Mouse (Mus musculus): ENCODE measurements around the gene Pisd. TPM values are rescaled to one million over a fixed set of nuclear protein-coding genes. Genes with fewer than 3 reads are reported as not detected.

Pisd gene
- total and polyA plus RNA-seq, 3 experiments: 45.2 to 57.1 (median 52.1) TPM

GRCm38 (mm10) chr5:32827009-32827408, 41.6 kb upstream of the Pisd start, which contains the start of gene Gm20671:
Gene Gm20671 (minus strand): TSS chr5:32827109.
- H3K27ac ChIP-seq (ENCODE audit: insufficient read depth, low read depth): no peak within 1 kb of the TSS
- in situ Hi-C loops (cut with MboI; ENCODE audit: low pct_ligation_motif_present, low pct_unique_long_range_greater_than_20kb, low sequenced_read_pairs) (no loop called here), dilution Hi-C loops (cut with MboI; ENCODE audit: extremely low pct_ligation_motif_present, extremely low pct_unique_long_range_greater_than_20kb, low sequenced_read_pairs) (no loop called here)
- H3K27me3 ChIP-seq (replicated peaks): no peaks in the 10 kb centered on the region
- H3K9me3 ChIP-seq (replicated peaks; ENCODE audit: low read length): no peaks in the 10 kb centered on the region
- no peak within 1 kb of the TSS for H3K4me3 ChIP-seq (replicated peaks in 1 of 3; ENCODE audit: low read depth in 2 of 3, low read length in 2 of 3, poor library complexity in 1 of 3)
- peaks cover 16% of the 10 kb centered on the region for H3K79me2 ChIP-seq (replicated peaks; ENCODE audit: control insufficient read depth, extremely low read depth, insufficient read depth, poor library complexity, severe bottlenecking)
- TF ChIP-seq SMC3 (IDR thresholded peaks at IDR 0.05; ENCODE audit: low read depth, low read length) (no peak), KAT2A (IDR thresholded peaks at IDR 0.05; ENCODE audit: insufficient replicate concordance, low read length) (no peak), MAX (IDR thresholded peaks at IDR 0.05; ENCODE audit: low read length) (no peak), NRF1 (IDR thresholded peaks at IDR 0.05; ENCODE audit: low read depth, low read length) (no peak), HCFC1 (IDR thresholded peaks at IDR 0.05; ENCODE audit: low read depth, low read length) (no peak), JUN (IDR thresholded peaks at IDR 0.05; ENCODE audit: insufficient read depth, low read depth, low read length) (no peak), ZMIZ1 (IDR thresholded peaks at IDR 0.05; ENCODE audit: low read depth, low read length) (no peak), E2F4 (IDR thresholded peaks at IDR 0.05; ENCODE audit: insufficient replicate concordance, low read depth, low read length) (no peak), POLR2AphosphoS2 (IDR thresholded peaks at IDR 0.05; ENCODE audit: low read depth, low read length) (no peak), USF2 (conservative IDR thresholded peaks at IDR 0.05; ENCODE audit: low read depth, low read length) (no peak), ETS1 (conservative IDR thresholded peaks at IDR 0.05; ENCODE audit: low read depth, low read length) (no peak), SIN3A (IDR thresholded peaks at IDR 0.05; ENCODE audit: low read length) (no peak), ZC3H11A (IDR thresholded peaks at IDR 0.05; ENCODE audit: low read depth, low read length) (no peak), PAX5 (IDR thresholded peaks at IDR 0.05; ENCODE audit: low read length) (no peak), BHLHE40 (IDR thresholded peaks at IDR 0.05; ENCODE audit: low read depth, low read length) (no peak), JUND (conservative IDR thresholded peaks at IDR 0.05; ENCODE audit: low read depth, low read length) (no peak), MEF2A (IDR thresholded peaks at IDR 0.05; ENCODE audit: borderline replicate concordance, low read depth, low read length) (no peak), MXI1 (IDR thresholded peaks at IDR 0.05; ENCODE audit: low read depth, low read length) (no peak)
- H3K4me2 ChIP-seq (ENCODE audit: insufficient read depth, low read depth, poor library complexity, severe bottlenecking): no peak within 1 kb of the TSS
- peaks cover 53 to 77% of the 10 kb centered on the region in 2 experiments for H3K36me3 ChIP-seq (replicated peaks in 1 of 2; ENCODE audit: control insufficient read depth in 1 of 2, insufficient read depth in 1 of 2, low read length in 1 of 2)
- no peak within 1 kb of the TSS for H3K9ac ChIP-seq (ENCODE audit: insufficient read depth, low read depth)
- H3K4me1 ChIP-seq (ENCODE audit: control insufficient read depth in 1 of 2, insufficient read depth in 2 of 2): no peaks in the 10 kb centered on the region
- DNase-seq (ENCODE audit: extremely low read depth): no peak

GRCm38 (mm10) chr5:32820471-32820870, 35.0 kb upstream of the Pisd start:
- H3K27me3 ChIP-seq (replicated peaks): no peaks in the 10 kb centered on the region
- DNase-seq (ENCODE audit: extremely low read depth): no peak
- peaks cover 14% of the 10 kb centered on the region for H3K79me2 ChIP-seq (replicated peaks; ENCODE audit: control insufficient read depth, extremely low read depth, insufficient read depth, poor library complexity, severe bottlenecking)
- H3K9me3 ChIP-seq (replicated peaks; ENCODE audit: low read length): no peaks in the 10 kb centered on the region
- H3K36me3 ChIP-seq (replicated peaks in 1 of 2; ENCODE audit: control insufficient read depth in 1 of 2, insufficient read depth in 1 of 2, low read length in 1 of 2): peaks cover 52 to 77% of the 10 kb centered on the region in 2 experiments
- dilution Hi-C loops (cut with MboI; ENCODE audit: extremely low pct_ligation_motif_present, extremely low pct_unique_long_range_greater_than_20kb, low sequenced_read_pairs) (no loop called here), in situ Hi-C loops (cut with MboI; ENCODE audit: low pct_ligation_motif_present, low pct_unique_long_range_greater_than_20kb, low sequenced_read_pairs) (no loop called here)
- no peak overlapping the region for H3K27ac ChIP-seq (ENCODE audit: insufficient read depth, low read depth)
- H3K4me2 ChIP-seq (ENCODE audit: insufficient read depth, low read depth, poor library complexity, severe bottlenecking): no peak overlapping the region
- H3K4me1 ChIP-seq (ENCODE audit: control insufficient read depth in 1 of 2, insufficient read depth in 2 of 2): no peaks in the 10 kb centered on the region
- TF ChIP-seq ZNF384 (IDR thresholded peaks at IDR 0.05; ENCODE audit: low read depth, low read length): no peak
- no peak for TF ChIP-seq RCOR1 (conservative IDR thresholded peaks at IDR 0.05; ENCODE audit: low read depth, low read length)
- TF ChIP-seq CHD1 (IDR thresholded peaks at IDR 0.05; ENCODE audit: low read depth, low read length): no peak
- TF ChIP-seq MXI1 (IDR thresholded peaks at IDR 0.05; ENCODE audit: low read depth, low read length): no peak
- no peak for TF ChIP-seq SIN3A (IDR thresholded peaks at IDR 0.05; ENCODE audit: low read length)
- no peak for TF ChIP-seq ELF1 (IDR thresholded peaks at IDR 0.05; ENCODE audit: low read depth, low read length)
- no peak for TF ChIP-seq TBP (conservative IDR thresholded peaks at IDR 0.05; ENCODE audit: low read depth, low read length)
- no peak overlapping the region for H3K4me3 ChIP-seq (replicated peaks in 1 of 3; ENCODE audit: low read depth in 2 of 3, low read length in 2 of 3, poor library complexity in 1 of 3)
- H3K9ac ChIP-seq (ENCODE audit: insufficient read depth, low read depth): no peak overlapping the region
